Mouse (Mus musculus) adrenal gland, adult (tissue): ENCODE measurements around the gene Mss51.
A peak's percentile ranks its signal among the peaks of the same experiment; 100 is the strongest.

ENCODE experiments used
- DNase-seq, 2 experiments: peaks; one replicate each; pipeline ENCODE4 v3.0.0; 2022 to 2023; ENCODE audit warnings: low spot score in 1 of 2; ENCODE audit not compliant: inconsistent age in 2 of 2

The Mss51 gene

GRCm38 (mm10) chr14:20452929-20453328, 43.8 kb downstream of the Mss51 start:
- no peak for DNase-seq

GRCm38 (mm10) chr14:20451765-20452331, 44.9 kb downstream of the Mss51 start, which contains the start of gene Cfap70:
Cfap70 (minus strand) TSS chr14:20452226.
- peak; percentile 73 to 93 for DNase-seq

GRCm38 (mm10) chr14:20451302-20451701, 45.4 kb downstream of the Mss51 start:
- no peak for DNase-seq

- DNase-seq = peak; percentile 15 to 41
Observed at GRCm38 (mm10) chr14:20447209-20447608, 49.5 kb downstream of the Mss51 start.

GRCm38 (mm10) chr14:20442252-20442651, 54.4 kb downstream of the Mss51 start:
- DNase-seq = peak; percentile 12 to 42

- DNase-seq = no peak
Observed at GRCm38 (mm10) chr14:20436976-20437375, 59.7 kb downstream of the Mss51 start.
